Mouse (Mus musculus): Measurements from ENCODE around the gene Mamstr. TPM values are rescaled to one million over a fixed set of nuclear protein-coding genes. Genes with fewer than 3 reads are reported as not detected.

Mamstr gene
- total RNA-seq, 2 experiments from 2014 or later: 0.12 TPM; not detected in 1

GRCm38 (mm10) chr7:45628364-45629294 is 11.1 kb upstream of the Mamstr start:
- ATAC-seq (replicated peaks; ENCODE audit: poor library complexity): peak; percentile 91

- ATAC-seq (replicated peaks; ENCODE audit: poor library complexity): no peak
These were observed 9.5 kb upstream of the Mamstr start for GRCm38 (mm10) chr7:45630064-45630907.

- no peak for ATAC-seq (replicated peaks; ENCODE audit: poor library complexity)
These were observed 7.3 kb upstream of the Mamstr start for GRCm38 (mm10) chr7:45632499-45632898.

GRCm38 (mm10) chr7:45634946-45635681 is 4.7 kb upstream of the Mamstr start:
- ATAC-seq (replicated peaks; ENCODE audit: poor library complexity): peak; percentile 93

- ATAC-seq (replicated peaks; ENCODE audit: poor library complexity): no peak; the same call in 1 of the 2 replicates
These were observed 3.8 kb upstream of the Mamstr start for GRCm38 (mm10) chr7:45635711-45636688.

GRCm38 (mm10) chr7:45637710-45638109 is 2.1 kb upstream of the Mamstr start:
- no peak for ATAC-seq (replicated peaks; ENCODE audit: poor library complexity)

GRCm38 (mm10) chr7:45638623-45639401 is 965 bp upstream of the Mamstr start:
- ATAC-seq (replicated peaks; ENCODE audit: poor library complexity): no peak

- ATAC-seq (replicated peaks; ENCODE audit: poor library complexity): no peak
These were observed 597 bp downstream of the Mamstr start for GRCm38 (mm10) chr7:45640191-45640957.

- no peak for ATAC-seq (replicated peaks; ENCODE audit: poor library complexity)
These were observed 1.7 kb downstream of the Mamstr start for GRCm38 (mm10) chr7:45641391-45642040.

- ATAC-seq (replicated peaks; ENCODE audit: poor library complexity): no peak
These were observed 2.3 kb downstream of the Mamstr start for GRCm38 (mm10) chr7:45642083-45642482.

- ATAC-seq (replicated peaks; ENCODE audit: poor library complexity): no peak
These were observed 2.9 kb downstream of the Mamstr start for GRCm38 (mm10) chr7:45642503-45643255.

GRCm38 (mm10) chr7:45643441-45644178 is 3.8 kb downstream of the Mamstr start:
- ATAC-seq (replicated peaks; ENCODE audit: poor library complexity): peak; percentile 92

GRCm38 (mm10) chr7:45644183-45644582 is 4.4 kb downstream of the Mamstr start:
- no peak for ATAC-seq (replicated peaks; ENCODE audit: poor library complexity)

- ATAC-seq (replicated peaks; ENCODE audit: poor library complexity): no peak
These were observed 5.3 kb downstream of the Mamstr start for GRCm38 (mm10) chr7:45644872-45645590.

GRCm38 (mm10) chr7:45645591-45645971 is 5.8 kb downstream of the Mamstr start:
- no peak for ATAC-seq (replicated peaks; ENCODE audit: poor library complexity)

GRCm38 (mm10) chr7:45646671-45647070 is 6.9 kb downstream of the Mamstr start:
- ATAC-seq (replicated peaks; ENCODE audit: poor library complexity): no peak

Data from megakaryocyte progenitor cell, adult 5-6 weeks (primary cell).